Mouse (Mus musculus) forebrain, embryonic 14.5 days (tissue): ENCODE data around the gene Nrp1. TPM values are rescaled to one million over a fixed set of nuclear protein-coding genes. Genes with fewer than 3 reads are reported as not detected.

Experiments
- ATAC-seq: fragments of 200-750 bp; cut with Nextera tagmentation; 2 replicates; pipeline ENCODE4 v1.8.0; 2017; ENCODE audit warnings: mild to moderate bottlenecking, moderate library complexity
- DNase-seq: peaks from one replicate; pipeline ENCODE4 v3.0.0-alpha.2; 2015; ENCODE audit warnings: low spot score
- H3K27ac ChIP-seq: fragments of 300-500 bp; sonication (generic); 2 replicates; pipeline ENCODE4 v1.5.1; 2014; ENCODE audit warnings: low read depth, mild to moderate bottlenecking, control low read depth, low read length, moderate library complexity
- H3K27me3 ChIP-seq: fragments of 300-500 bp; sonication (generic); replicated peaks from 2 replicates; pipeline ENCODE4 v1.6.1; 2014; ENCODE audit warnings: low read length, control low read depth, mixed read lengths; ENCODE audit not compliant: control insufficient read depth, insufficient read depth
- H3K36me3 ChIP-seq: fragments of 300-500 bp; sonication (generic); 2 replicates; pipeline ENCODE4 v1.6.1; 2014; ENCODE audit warnings: low read length, control low read depth; ENCODE audit not compliant: control insufficient read depth, insufficient read depth
- H3K4me1 ChIP-seq: fragments of 300-500 bp; sonication (generic); 2 replicates; pipeline ENCODE4 v1.6.1; 2014; ENCODE audit warnings: antibody characterized with exemption, low read length, control low read depth; ENCODE audit not compliant: control insufficient read depth, insufficient read depth
- H3K4me2 ChIP-seq: fragments of 300-500 bp; sonication (generic); 2 replicates; pipeline ENCODE4 v1.6.1; 2014; ENCODE audit warnings: mild to moderate bottlenecking, control low read depth, low read length
- H3K4me3 ChIP-seq: fragments of 300-500 bp; sonication (generic); 2 replicates; pipeline ENCODE4 v1.5.1; 2014; ENCODE audit warnings: low read depth, low read length, control low read depth
- H3K9ac ChIP-seq: fragments of 300-500 bp; sonication (generic); 2 replicates; pipeline ENCODE4 v1.6.1; 2014; ENCODE audit warnings: mild to moderate bottlenecking, low read length, control low read depth, moderate library complexity
- H3K9me3 ChIP-seq: fragments of 300-500 bp; sonication (generic); replicated peaks from 2 replicates; pipeline ENCODE4 v1.6.1; 2016; ENCODE audit warnings: low read length, control low read depth, mixed read lengths; ENCODE audit not compliant: control insufficient read depth
- WGBS: fragments of 180-500 bp; shearing (Covaris S2); extraction: QIAGEN DNeasy Blood & Tissue Kit; methylation state at CpG from one replicate; pipeline ENCODE4 v1.1.7; 2014; 5-methylcytosine and 5-hydroxymethylcytosine counted together
- polyA plus RNA-seq: library from polyadenylated mRNA; unstranded; fragments of >200 nt; fragmentation: Nextera tagmentation; extraction: Ambion mirVana; gene quantifications from 2 replicates; pipeline ENCODE4 v1.2.1, GENCODE M21; 2014

The Nrp1 gene
- polyA plus RNA-seq, 1 experiment from 2014 or later = 57.9 TPM

GRCm38 (mm10) chr8:128511732-128512131 is 153.3 kb downstream of the Nrp1 start:
- ATAC-seq = no peak
- WGBS = 82% methylated on average over 1 of the region's 1 CpGs

DNA sequence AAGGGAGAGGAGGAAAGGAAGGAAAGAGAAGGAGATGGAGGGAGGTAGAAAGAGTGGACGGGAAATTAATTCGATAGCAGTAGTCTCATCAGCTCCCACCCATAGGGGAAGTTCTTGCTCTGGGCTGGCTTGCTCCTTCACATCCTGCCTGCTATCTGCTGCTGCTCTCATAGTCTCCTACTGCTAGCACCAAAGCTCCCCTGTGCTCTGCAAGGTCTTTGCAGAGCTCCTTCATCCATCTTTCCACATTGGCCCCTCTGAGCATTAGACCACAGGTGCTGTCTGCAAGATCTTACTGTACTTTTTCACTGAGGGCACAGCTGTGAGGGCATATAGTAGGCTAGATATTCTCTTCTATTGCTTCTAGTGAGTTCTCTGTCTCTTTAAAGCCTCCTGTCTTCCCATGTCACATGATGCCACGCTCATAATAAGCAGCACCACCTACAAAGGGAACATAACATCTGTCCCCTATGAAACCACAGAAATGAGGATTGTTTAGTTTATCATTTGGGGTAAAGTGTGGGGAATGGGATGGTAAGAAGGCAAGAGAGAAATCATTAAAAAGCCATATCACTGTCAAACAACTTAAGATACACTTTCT is 158.5 kb downstream of the Nrp1 start:
- ATAC-seq = no peak
- DNase-seq = no peak
- Histone ChIP-seq H3K4me1 (no peaks in the 10 kb centered on the region; the same call in 1 of the 2 replicates), H3K4me3 (no peak overlapping the region), H3K4me2 (no peak overlapping the region), H3K9ac (no peak overlapping the region), H3K9me3 (no peaks in the 10 kb centered on the region), H3K36me3 (no peaks in the 10 kb centered on the region), H3K27ac (no peak overlapping the region), H3K27me3 (no peaks in the 10 kb centered on the region)
- WGBS = 91% methylated on average over 3 of the region's 3 CpGs

More at GRCm38 (mm10) chr8:128511732-128512131, 153.3 kb downstream of the Nrp1 start:
- 0 out of 2 replicates have a peak, but pooled peaks cover 6% of the 10 kb centered on the region for H3K4me1 ChIP-seq
- H3K36me3 ChIP-seq = no peaks in the 10 kb centered on the region
- H3K27ac ChIP-seq = no peak overlapping the region
- DNase-seq = no peak
- no peaks in the 10 kb centered on the region for H3K27me3 ChIP-seq
- H3K9ac ChIP-seq = no peak overlapping the region
- H3K4me2 ChIP-seq = no peak overlapping the region
- no peak overlapping the region for H3K4me3 ChIP-seq
- H3K9me3 ChIP-seq = no peaks in the 10 kb centered on the region

GRCm38 (mm10) chr8:128517546-128518102 is 159.2 kb downstream of the Nrp1 start:
- Histone ChIP-seq H3K9ac (no peak overlapping the region), H3K9me3 (no peaks in the 10 kb centered on the region), H3K27me3 (no peaks in the 10 kb centered on the region), H3K27ac (no peak overlapping the region), H3K4me1 (no peaks in the 10 kb centered on the region; the same call in 1 of the 2 replicates), H3K4me3 (no peak overlapping the region), H3K36me3 (no peaks in the 10 kb centered on the region), H3K4me2 (no peak overlapping the region)
- DNase-seq (no peak), ATAC-seq (no peak)
- 76% methylated on average over 4 of the region's 4 CpGs for WGBS

DNA sequence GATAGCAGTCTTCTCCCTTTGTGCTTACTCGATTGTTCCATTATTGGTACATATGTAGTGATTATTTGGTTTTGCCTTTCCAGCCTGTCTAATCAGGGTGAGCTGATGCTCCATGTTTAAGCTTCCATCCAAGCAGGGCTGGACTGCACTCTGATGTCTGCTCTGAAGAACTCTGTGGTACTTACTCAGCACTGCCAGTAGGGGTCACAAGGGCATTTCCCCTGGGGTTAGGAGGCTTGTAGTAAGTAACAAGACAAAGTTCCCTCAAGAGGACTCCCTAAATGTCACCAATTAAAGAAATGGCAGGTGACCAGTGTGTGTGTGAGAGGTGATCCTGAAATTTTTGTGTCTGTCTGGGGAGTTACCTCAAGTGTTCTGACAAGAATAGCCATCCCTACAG is 161.0 kb downstream of the Nrp1 start:
- 82% methylated on average over 1 of the region's 1 CpGs for WGBS
- no peak for DNase-seq

GRCm38 (mm10) chr8:128523825-128524224 is 165.4 kb downstream of the Nrp1 start:
- Histone ChIP-seq H3K9ac (no peak overlapping the region), H3K4me2 (no peak overlapping the region), H3K4me1 (peaks cover 7% of the 10 kb centered on the region), H3K36me3 (no peaks in the 10 kb centered on the region), H3K4me3 (no peak overlapping the region), H3K27ac (no peak overlapping the region), H3K9me3 (no peaks in the 10 kb centered on the region), H3K27me3 (no peaks in the 10 kb centered on the region)
- 68% methylated on average over 7 of the region's 7 CpGs for WGBS
- DNase-seq (no peak), ATAC-seq (no peak)

More for the DNA sequence above, 161.0 kb downstream of the Nrp1 start:
- no peak overlapping the region for H3K9ac ChIP-seq
- no peaks in the 10 kb centered on the region; the same call in 1 of the 2 replicates for H3K4me1 ChIP-seq
- no peaks in the 10 kb centered on the region for H3K9me3 ChIP-seq
- H3K4me3 ChIP-seq = no peak overlapping the region
- no peaks in the 10 kb centered on the region for H3K36me3 ChIP-seq
- no peak overlapping the region for H3K4me2 ChIP-seq
- no peaks in the 10 kb centered on the region for H3K27me3 ChIP-seq
- H3K27ac ChIP-seq = no peak overlapping the region
- no peak for ATAC-seq

DNA sequence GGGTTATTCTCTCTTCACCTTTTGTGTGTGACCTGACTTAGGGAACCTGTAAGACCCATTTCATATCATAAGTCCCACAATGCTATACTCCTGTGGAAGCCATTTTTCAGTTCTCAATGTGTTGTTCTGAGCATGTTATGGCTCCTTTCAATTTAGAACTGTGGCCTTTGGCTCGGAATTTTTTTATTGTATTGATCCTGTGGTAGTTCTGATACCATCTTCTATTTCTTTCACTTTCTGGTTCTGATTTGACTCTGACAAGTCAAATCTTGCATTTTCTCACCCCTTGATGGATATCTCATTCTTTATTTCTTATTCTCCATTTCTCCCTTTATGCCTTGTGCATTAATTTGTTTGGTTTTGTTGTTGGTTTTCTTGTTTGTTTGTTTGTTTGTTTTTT is 167.5 kb downstream of the Nrp1 start:
- DNase-seq = no peak
- 83% methylated on average over 1 of the region's 1 CpGs for whole genome bisulfite sequencing
- no peaks in the 10 kb centered on the region for H3K27me3 ChIP-seq
- H3K36me3 ChIP-seq = no peaks in the 10 kb centered on the region
- no peak overlapping the region for H3K27ac ChIP-seq
- no peaks in the 10 kb centered on the region for H3K9me3 ChIP-seq
- no peak overlapping the region for H3K9ac ChIP-seq
- peaks cover 18% of the 10 kb centered on the region for H3K4me1 ChIP-seq
- no peak overlapping the region for H3K4me3 ChIP-seq
- ATAC-seq = no peak
- H3K4me2 ChIP-seq = no peak overlapping the region

- Histone ChIP-seq H3K27ac (peak overlapping the region; percentile 73), H3K4me2 (peak overlapping the region; percentile 6; the same call in 1 of the 2 replicates), H3K4me1 (peaks cover 18% of the 10 kb centered on the region), H3K9me3 (no peaks in the 10 kb centered on the region), H3K36me3 (no peaks in the 10 kb centered on the region), H3K9ac (peak overlapping the region; percentile 26; the same call in 1 of the 2 replicates), H3K27me3 (no peaks in the 10 kb centered on the region), H3K4me3 (no peak overlapping the region)
- DNase-seq = peak; percentile 95
- 3% methylated on average over 8 of the region's 8 CpGs for WGBS
- peak; percentile 96 for ATAC-seq
Measured at GRCm38 (mm10) chr8:128528591-128529383, 170.4 kb downstream of the Nrp1 start.

DNA sequence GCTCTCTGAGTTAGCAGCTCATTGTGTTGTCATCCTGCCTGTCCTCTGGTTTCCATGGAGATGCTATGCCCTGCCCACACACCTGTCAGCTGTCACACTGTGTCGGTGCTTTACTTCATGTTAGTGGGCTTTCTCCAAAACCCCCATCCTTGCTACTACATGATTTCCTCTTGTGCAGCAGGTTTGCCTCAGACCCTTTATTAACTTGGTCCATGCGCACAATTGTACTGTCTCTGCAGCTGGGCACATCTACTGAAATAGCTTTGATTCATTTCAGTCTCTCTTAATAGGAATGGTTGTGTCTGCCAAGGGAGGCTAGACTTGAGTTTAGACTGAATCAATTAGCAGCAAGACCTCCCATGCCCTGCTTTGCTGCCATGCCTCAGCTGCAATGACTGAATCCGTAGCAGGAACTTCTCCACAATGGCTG is 176.1 kb downstream of the Nrp1 start:
- Histone ChIP-seq H3K27me3 (no peaks in the 10 kb centered on the region), H3K4me1 (peaks cover 18% of the 10 kb centered on the region), H3K27ac (peak overlapping the region; percentile 36; the same call in 1 of the 2 replicates), H3K9ac (no peak overlapping the region), H3K4me3 (no peak overlapping the region), H3K36me3 (no peaks in the 10 kb centered on the region), H3K9me3 (no peaks in the 10 kb centered on the region), H3K4me2 (no peak overlapping the region)
- ATAC-seq (peak; percentile 89), DNase-seq (peak; percentile 86)
- WGBS = 19% methylated on average over 3 of the region's 3 CpGs

- Histone ChIP-seq H3K9ac (no peak overlapping the region), H3K4me1 (peaks cover 14% of the 10 kb centered on the region), H3K4me2 (no peak overlapping the region), H3K27ac (no peak overlapping the region), H3K27me3 (no peaks in the 10 kb centered on the region), H3K9me3 (no peaks in the 10 kb centered on the region), H3K4me3 (no peak overlapping the region), H3K36me3 (no peaks in the 10 kb centered on the region)
- DNase-seq = no peak
- no peak for ATAC-seq
Measured at GRCm38 (mm10) chr8:128535685-128536084, 177.3 kb downstream of the Nrp1 start.
